Mouse (Mus musculus): ENCODE data around the gene Sema3g.

- TF ChIP-seq CTCF (IDR thresholded peaks at IDR 0.05; ENCODE audit: extremely low read depth, insufficient read depth, low read length) (no peak), POLR2A (IDR thresholded peaks at IDR 0.05; ENCODE audit: extremely low read depth, insufficient read depth, low read length) (no peak)
Measured at GRCm38 (mm10) chr14:31194891-31195513, 22.7 kb upstream of the Sema3g start.
